Mouse (Mus musculus) bone marrow macrophage, adult 2 months (primary cell): Measurements from ENCODE around the gene Parva. TPM values are rescaled to one million over a fixed set of nuclear protein-coding genes. Genes with fewer than 3 reads are reported as not detected.

Source experiments
- H3K27ac ChIP-seq: 2 replicates; pipeline ENCODE4 v1.5.1; 2012; ENCODE audit warnings: low read depth, low read length; ENCODE audit not compliant: insufficient read depth
- H3K4me1 ChIP-seq: 2 replicates; pipeline ENCODE4 v1.6.1; 2012; ENCODE audit warnings: low read length; ENCODE audit not compliant: control insufficient read depth, insufficient read depth
- H3K4me3 ChIP-seq: 2 replicates; pipeline ENCODE4 v1.5.1; 2012; ENCODE audit warnings: mild to moderate bottlenecking, low read length, moderate library complexity; ENCODE audit not compliant: insufficient read depth
- CTCF ChIP-seq: IDR thresholded peaks from 2 replicates; pipeline ENCODE4 v1.5.1; 2012; ENCODE audit warnings: low read depth, mild to moderate bottlenecking, low read length, moderate library complexity
- POLR2A ChIP-seq: IDR thresholded peaks from 2 replicates; pipeline ENCODE4 v1.6.1; 2012; ENCODE audit warnings: mild to moderate bottlenecking, low read depth, low read length, borderline replicate concordance
- polyA plus RNA-seq: library from polyadenylated mRNA; stranded (reverse); fragments of >200 nt; gene quantifications from 2 replicates; pipeline ENCODE4 v1.2.4, GENCODE M21; 2012; ENCODE audit not compliant: missing spikeins, insufficient read depth, insufficient read length

Parva gene
- polyA plus RNA-seq, 1 experiment: 0.71 TPM

- TF ChIP-seq POLR2A: no peak
- TF ChIP-seq CTCF: no peak
- Histone ChIP-seq H3K4me1 (no peaks in the 10 kb centered on the region), H3K4me3 (no peak overlapping the region), H3K27ac (no peak overlapping the region)
Measured at GRCm38 (mm10) chr7:112595226-112595850, 168.0 kb downstream of the Parva start.

GRCm38 (mm10) chr7:112599650-112600049 lies 172.3 kb downstream of the Parva start:
- H3K4me1 ChIP-seq: no peaks in the 10 kb centered on the region
- TF ChIP-seq CTCF: no peak
- TF ChIP-seq POLR2A: no peak

DNA sequence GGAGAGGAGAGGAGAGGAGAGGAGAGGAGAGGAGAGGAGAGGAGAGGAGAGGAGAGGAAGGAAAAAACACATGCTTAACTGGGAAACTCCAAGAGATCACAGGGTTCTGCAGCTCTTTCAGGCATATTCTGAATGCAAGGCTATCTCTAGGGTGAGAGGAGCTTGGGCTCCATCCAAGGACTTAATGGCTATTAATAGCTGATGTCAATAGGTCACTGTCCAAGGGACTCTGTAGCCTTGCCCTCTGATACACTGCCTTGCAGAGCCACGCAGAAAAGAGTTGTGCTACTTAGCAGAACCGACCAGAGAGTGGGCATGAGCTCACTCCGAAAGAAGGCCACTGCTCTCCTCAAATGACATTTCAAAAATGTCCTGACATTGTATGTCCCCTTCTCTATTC lies 172.9 kb downstream of the Parva start:
- Histone ChIP-seq H3K27ac (no peak overlapping the region), H3K4me3 (no peak overlapping the region), H3K4me1 (no peaks in the 10 kb centered on the region)
- TF ChIP-seq CTCF (no peak), POLR2A (no peak)

More at GRCm38 (mm10) chr7:112599650-112600049, 172.3 kb downstream of the Parva start:
- H3K4me3 ChIP-seq: no peak overlapping the region
- no peak overlapping the region for H3K27ac ChIP-seq

GRCm38 (mm10) chr7:112602966-112603365 lies 175.7 kb downstream of the Parva start:
- Histone ChIP-seq H3K4me1 (no peaks in the 10 kb centered on the region), H3K4me3 (no peak overlapping the region), H3K27ac (no peak overlapping the region)
- TF ChIP-seq POLR2A (no peak), CTCF (no peak)

DNA sequence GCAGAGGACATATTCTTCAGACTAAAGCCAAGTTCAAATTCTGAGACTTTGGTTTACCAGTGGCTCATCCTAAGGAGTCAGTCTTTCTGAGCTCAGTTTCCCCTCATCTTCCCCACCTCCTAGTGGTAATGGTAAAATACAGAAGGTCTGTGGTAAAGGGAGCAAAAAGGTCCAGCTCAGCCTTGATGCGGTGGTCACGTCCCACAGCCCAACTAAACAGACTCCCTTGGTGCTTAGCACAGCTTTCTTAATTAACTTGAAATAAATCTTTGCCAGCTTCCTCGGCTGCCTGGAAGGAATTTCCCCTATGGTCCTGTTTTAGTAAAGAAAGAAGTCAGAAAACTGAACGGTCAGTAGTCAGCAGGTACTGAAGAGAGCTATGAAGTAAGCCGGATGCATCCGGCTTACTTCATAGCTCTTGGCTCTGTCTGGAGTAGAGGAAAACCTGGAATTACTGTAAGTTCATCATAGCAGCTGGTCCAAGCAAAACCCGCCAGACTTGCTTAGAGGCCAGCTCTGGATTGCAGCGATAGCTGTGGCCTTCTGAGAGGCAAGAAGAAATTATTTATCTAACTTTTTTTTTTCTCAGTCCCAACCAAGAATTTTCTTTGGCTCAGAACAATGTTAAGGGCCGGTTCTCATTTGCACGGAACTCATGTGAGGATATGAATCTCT lies 176.3 kb downstream of the Parva start:
- TF ChIP-seq POLR2A: no peak
- TF ChIP-seq CTCF: no peak
- Histone ChIP-seq H3K4me3 (no peak overlapping the region), H3K27ac (no peak overlapping the region), H3K4me1 (no peaks in the 10 kb centered on the region)

DNA sequence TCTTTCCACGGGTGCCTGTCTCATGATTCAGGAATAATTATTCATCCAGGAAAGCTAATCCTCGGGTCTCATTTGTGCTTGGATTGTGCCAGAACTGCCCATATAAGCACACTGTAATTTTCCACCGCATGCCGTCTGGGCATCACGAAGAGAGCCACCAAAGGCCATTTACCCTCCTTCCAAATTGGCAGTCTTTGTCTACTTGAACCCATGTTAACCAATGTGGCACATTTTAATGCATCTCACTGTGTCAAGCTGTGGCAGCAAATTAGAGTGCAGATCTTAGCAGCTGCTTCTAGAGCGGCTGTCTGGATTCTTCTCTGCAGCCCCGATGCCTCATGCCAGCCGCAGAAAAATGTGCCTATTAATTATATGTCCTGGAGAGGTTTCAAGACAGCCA lies 176.9 kb downstream of the Parva start:
- H3K4me1 ChIP-seq: no peaks in the 10 kb centered on the region
- TF ChIP-seq POLR2A (no peak), CTCF (no peak)
- H3K27ac ChIP-seq: no peak overlapping the region
- H3K4me3 ChIP-seq: no peak overlapping the region

GRCm38 (mm10) chr7:112614046-112614790 lies 186.9 kb downstream of the Parva start:
- Histone ChIP-seq H3K27ac (no peak overlapping the region), H3K4me3 (no peak overlapping the region), H3K4me1 (no peaks in the 10 kb centered on the region)
- no peak for TF ChIP-seq CTCF
- no peak for TF ChIP-seq POLR2A

DNA sequence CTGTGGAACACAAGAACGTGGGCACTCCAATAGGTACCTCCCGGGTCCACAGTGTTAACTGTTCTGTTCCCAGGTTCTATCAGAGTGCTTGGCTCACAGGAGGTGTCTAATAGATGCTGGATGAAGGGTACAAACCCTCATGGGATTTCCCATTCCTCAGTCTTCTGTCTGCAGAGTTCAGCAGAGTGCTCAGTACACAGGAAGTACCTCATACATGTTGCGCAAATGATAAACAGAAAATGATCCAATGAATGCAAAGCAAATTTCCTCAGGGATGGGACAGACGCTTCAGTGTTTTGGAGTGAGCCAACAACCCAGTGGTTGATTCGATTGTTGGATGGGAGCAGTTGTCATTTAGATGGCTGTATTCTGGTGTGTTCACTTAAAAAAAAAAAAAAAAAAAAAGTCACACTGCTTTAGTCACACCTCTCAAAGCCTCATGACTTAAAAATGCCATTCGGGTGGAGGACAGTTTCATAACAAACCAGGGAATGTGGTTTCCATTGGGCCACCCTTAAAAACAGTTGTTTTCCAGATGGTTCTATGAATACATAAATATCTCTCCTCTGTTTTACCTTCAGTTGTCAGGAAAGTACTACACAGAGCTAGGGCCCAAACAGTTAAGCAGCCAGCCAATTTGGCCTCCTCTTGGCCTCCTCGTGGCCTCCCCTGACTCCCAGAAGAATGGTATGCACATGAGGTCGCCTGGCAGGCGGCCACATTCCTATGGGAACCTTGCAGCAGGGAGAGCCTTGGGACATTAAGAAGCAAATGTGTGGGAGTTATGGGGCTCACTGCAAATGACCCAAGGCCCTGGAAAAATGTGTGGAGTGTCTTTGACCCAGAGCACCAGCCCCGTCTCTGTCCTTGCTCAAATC lies 187.7 kb downstream of the Parva start:
- Histone ChIP-seq H3K27ac (no peak overlapping the region), H3K4me1 (no peaks in the 10 kb centered on the region), H3K4me3 (no peak overlapping the region)
- TF ChIP-seq CTCF (no peak), POLR2A (no peak)

- H3K4me3 ChIP-seq: no peak overlapping the region
Measured at GRCm38 (mm10) chr7:112620322-112621179, 193.2 kb downstream of the Parva start.

More at GRCm38 (mm10) chr7:112620322-112621179, 193.2 kb downstream of the Parva start:
- TF ChIP-seq POLR2A (no peak), CTCF (no peak)
- H3K4me1 ChIP-seq: no peaks in the 10 kb centered on the region
- H3K27ac ChIP-seq: no peak overlapping the region
